Mouse (Mus musculus): ENCODE data around the gene Tmem213.

Gene Tmem213

DNA sequence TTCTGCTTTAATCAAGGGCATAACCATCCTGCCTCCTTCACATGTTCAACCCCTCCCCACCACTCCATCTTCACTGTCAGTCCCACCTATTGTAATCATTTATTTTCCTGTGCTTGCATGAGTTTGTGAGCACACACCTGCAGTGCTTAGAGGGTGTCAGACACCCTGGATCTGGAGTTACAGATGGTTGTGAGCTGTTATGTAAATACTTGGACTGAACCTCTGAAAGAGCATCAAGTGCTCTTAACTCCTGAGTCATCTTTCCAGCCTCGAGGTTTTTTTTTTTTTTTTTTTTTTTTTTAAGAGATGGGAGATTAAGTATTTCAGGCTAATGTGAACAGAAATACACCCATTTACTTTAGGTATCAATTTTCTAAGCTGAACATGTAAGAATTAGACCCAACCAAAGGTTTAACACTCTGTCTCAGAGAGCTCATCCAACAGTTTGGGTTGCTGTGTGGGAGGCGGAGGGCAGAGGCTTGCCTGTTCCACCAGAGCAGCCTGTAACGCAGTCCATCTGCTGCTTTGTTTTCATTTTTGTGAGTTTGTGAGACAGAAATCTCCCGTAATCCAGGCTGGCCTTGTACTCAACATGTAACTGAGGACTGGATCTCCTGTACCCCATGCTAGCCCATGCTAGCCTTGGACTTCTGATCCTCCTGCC, 7.2 kb downstream of the Tmem213 start:
- no peak for DNase-seq (ENCODE audit: low spot score in 2 of 2)

DNA sequence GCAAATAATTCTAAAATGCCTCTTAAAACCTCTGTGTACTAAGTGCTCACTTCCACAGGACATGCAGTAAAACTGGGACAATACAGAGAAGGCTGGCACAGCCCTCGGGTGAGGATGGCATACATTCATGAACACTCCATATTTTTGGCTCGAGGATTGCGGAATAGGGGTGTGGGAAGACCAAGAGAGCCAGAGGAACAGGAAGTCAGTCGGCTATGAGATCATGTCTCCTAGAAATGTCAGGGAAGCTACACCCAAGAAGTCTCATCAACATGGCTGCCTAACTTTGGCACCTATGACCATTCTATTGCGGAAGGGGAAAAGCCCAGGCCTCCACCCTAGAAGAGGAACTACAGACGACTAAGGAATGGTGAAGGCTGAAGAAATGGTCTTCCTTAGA, 9.3 kb downstream of the Tmem213 start:
- DNase-seq (ENCODE audit: low spot score in 2 of 2): no peak

DNA sequence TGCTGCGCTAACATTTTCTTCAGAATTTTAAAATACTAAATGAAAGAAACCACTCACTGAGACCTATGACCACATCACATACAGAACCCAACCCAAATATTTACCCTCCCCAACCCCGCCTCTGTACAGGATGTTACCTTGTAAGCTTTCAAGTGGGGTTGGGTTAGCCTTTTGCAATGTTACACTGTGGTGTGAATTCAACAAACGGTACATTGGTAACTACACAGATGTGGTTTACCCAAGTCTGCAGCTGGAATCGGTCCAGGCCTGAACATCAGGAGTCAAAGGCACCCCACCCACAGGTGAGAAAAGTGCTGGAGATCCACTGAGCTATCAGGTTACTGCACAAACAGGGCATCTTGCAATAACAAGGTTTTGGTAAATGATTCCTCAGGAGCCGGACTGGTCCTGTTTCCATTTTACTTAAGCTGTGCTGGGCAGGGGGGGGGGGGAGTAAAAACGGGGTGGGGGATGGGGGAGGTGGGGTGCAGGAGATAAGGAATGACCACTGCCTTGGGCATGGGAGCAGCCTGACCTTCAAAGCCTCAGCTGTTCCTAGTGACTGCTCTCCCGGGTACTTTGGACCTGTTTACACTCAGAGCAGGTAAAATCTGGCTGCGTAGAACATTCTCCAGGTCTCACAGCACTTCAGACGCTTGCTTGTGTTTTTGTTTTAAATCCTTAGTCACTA, 11.8 kb downstream of the Tmem213 start:
- peak; percentile 14 to 27 for DNase-seq (ENCODE audit: low spot score in 2 of 2)

DNA sequence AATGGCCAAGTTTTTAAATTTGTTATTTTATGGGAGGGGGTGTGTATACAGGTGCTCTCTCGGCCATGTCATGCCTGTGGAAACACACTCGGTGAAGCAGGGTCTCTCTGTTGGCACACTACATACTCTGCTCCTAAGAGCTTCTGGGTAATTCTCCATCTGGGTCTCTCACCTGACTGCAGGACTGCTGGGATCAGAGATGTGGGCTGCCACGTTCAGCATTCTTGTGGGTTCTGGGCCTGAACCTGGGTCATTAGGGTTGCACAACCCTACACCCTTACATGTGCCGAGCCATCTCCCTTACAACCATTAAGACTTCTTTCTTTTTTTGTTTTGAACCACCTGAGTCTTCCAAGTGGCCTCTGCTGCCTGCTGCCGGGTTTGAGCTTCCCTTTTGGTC, 12.8 kb downstream of the Tmem213 start:
- DNase-seq (ENCODE audit: low spot score in 2 of 2): no peak

DNA sequence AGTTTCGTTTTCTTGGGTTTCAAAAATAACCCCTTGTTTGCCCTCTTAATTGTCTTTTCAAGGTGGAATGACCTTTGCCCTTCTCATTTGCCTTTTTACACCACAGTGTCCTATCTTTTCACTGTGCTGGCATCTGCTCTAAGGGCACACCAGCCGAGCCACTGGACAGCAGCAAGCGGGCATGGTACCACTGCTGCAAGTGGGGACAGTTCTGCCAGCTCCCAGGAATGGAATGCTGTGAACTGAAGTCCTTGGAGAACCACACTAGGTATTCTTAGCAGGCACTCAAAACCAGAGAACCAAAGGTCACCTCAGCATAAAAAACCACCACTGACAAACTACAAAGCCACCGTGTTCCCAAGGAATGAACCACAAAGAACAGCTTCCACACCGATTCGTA, 13.7 kb downstream of the Tmem213 start:
- no peak for DNase-seq (ENCODE audit: low spot score in 2 of 2)

DNA sequence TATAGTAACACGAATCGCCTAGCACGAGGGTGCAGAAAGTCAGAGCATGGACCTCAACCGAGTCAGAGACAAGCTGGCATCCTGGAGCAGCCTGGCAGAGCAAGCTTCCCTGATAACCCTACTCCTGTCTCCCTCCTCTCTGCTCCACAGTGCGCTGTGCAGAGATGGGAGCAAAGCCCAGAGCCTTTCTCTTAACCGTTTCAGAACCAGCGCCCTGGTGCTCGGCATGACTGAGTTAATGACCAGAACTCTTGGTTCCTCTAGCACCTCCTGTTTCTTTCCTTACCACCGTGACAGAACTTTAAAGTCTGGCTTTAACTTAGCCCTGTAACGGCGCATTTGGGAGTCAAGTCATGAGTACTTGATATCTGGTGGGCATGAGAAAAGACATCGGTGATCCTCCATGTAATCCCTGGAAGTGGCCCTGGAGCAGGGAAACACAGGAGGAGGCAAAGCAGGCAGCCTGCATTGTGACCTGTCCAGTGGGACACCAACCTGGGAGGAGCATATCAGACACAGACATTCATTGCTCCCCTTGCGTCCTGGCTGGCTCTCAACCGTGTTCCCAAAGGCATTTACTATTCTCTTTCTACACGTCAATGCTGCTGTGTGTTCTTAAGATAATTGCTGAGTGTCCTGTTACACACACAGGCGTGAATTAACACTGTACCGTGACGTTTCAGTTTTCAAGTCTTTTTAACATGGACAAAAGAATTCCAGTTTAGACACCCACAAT, 14.6 kb downstream of the Tmem213 start:
- no peak for DNase-seq (ENCODE audit: low spot score in 2 of 2)

DNA sequence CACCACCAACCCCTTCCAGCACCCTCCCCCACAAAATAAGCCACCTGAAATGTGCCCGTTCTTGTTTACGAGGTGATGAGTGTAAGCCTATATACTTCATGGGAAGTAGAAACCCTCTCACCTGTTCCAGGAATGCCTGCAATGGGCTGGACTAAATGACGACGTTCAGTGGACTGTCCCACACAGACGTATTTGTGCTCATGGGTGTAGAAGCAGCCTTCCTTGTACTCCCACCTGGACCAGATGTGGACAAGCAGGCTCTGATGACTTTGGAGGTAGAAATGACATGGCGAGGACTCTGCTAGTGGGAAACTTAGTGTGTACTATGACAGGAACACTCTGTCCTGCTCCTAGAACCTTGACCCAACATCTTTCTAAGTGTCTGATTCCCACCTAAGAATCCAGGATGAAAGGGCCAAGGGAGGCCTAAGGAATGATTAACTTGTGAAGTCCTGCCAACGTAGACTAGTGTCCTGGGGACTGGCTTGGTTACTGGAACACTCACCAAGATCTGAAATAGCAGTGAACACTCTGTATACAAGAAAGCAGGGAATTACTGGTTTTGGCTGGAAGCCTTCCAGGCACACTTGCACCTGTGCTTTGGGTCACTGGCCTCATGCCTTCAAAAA, 15.3 kb downstream of the Tmem213 start, which contains the start of gene Atp6v0a4:
Gene Atp6v0a4, minus strand, starts transcription at position 380 of the 629 bp plus-strand sequence.
- no peak for DNase-seq (ENCODE audit: low spot score in 2 of 2)

DNA sequence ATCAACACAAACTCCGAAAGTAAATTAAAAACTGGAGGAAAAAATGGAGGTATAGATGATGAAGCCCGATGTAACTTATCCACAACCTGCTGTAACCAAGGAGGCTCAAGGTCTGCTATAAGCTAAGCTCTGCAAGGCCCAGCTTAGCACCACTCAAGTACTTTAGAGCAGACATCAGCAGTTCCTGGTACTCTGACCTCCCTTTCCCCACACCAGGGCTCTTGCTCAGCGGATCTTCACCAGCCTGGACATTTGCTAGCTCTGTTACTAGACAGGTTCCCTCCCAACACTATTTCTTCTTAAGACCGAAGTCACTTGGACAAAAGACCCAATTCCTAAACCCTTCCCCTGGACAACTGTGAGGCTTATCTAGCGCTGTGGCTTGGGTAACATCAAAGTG, 15.8 kb downstream of the Tmem213 start:
- no peak for DNase-seq (ENCODE audit: low spot score in 2 of 2)

DNA sequence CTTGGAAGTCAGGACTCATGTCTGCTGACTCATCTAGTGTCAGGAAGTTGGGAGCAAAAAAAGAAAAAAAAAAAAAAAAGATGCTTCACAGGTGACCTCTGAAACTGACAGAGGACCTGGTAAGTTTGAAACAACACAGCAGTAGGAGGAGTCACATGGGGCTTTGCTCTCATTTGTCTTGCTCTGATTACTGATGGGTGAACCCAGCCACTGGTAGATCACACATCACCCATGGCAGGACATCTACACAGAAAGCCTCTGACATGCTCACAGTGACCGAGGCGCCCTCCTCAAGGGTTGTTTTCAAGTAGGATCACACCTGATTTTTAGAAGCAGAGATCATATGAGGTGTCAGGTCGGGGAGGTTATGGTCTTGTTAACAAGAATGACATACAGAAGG, 16.4 kb downstream of the Tmem213 start:
- DNase-seq (ENCODE audit: low spot score in 2 of 2): no peak

DNA sequence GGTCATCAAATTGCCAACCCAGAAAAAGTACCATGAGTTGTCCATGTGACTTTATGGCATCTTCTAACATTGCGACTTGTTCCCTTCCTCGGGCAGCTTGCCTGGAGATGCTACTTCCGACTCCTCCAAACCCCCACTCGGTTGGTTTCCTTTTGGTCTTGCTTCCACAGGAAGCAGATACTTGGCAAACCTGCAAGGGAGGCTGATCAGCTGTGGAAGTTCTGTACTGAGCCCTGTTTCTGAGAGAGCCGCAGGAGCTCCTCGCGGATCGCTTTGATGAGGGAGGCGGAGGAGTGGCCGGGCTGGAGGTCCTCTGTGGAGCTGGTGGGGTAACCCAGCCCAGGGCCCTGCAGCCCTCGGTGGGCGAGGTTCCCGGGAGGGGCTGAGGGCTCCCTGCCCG, 19.1 kb downstream of the Tmem213 start:
- no peak for DNase-seq (ENCODE audit: low spot score in 2 of 2)

DNA sequence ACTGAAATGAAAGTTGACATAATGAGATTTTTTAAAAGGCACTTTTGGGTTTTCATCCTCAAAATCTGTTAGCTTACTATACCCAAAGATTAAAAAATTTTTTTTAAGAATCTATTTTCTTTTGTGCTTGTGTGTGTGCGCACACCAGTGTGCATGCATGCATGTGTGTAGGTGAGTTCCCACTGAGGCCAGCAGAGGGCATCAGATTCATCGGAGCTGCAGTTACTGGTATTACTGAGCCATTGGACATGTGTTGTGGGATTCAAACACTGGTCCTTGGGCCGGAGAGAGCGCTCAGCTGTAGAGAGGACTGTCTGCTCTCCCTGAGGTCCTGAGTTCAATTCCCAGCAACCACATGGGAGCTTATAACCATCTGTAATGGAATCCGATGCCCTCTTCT, 20.8 kb downstream of the Tmem213 start:
- no peak for DNase-seq (ENCODE audit: low spot score in 2 of 2)

DNA sequence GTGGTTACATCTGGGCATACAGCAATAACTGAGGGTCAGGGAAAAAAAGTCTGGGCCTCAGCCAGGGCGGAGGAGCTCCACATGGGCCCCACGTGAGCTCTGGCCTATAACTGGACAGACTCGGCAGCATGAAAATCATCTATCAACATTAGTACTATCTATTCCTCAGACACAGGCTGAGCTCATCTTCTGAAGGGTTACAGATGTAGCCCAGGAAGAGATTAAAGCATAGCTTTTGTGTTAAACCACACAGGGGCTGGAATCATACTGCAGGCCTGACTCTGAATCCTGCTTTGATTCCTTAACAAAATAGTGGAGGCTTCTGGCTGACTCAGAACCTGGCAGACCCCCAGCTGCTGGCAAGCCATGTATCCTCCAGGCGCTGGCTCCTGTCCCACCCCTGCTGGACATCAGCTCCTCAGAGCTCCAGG, 22.8 kb downstream of the Tmem213 start:
- DNase-seq (ENCODE audit: low spot score in 2 of 2): no peak

DNA sequence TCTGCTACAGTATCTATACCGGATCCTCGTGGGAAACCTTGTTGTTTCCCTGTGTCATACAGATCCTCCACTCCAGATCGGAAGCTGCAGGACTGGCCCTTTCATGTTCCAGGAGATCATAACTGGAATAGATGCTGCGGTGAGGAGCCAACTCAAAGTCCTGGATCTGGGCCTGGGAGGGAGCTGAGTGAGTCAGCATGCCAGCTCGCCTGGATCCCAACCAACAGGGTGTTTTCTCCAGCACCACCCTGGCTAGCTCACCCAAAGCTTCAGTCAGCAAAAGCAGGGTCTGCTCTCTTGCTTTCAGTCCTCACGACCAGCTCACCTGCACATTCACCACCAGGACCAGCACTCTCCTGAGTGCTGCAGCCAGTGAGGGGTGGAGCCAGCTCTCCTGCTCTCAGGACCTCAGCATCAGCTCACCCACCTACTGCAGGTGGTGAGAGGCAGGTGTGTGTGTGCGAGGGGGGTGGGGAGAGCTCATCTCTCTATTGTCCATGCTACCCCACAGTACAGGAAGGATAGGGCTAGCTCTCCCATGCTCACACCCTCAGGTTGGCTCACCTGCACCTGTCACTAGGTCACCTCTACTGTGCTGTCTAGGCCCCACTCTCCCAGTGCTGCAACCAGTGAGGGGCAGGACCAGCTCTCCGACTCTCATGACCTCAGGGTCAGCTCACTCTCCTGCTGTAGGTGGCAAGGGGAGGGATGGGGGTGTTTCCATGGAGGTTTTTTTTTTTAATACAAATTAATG, 25.9 kb downstream of the Tmem213 start:
- DNase-seq (ENCODE audit: low spot score in 2 of 2): no peak

DNA sequence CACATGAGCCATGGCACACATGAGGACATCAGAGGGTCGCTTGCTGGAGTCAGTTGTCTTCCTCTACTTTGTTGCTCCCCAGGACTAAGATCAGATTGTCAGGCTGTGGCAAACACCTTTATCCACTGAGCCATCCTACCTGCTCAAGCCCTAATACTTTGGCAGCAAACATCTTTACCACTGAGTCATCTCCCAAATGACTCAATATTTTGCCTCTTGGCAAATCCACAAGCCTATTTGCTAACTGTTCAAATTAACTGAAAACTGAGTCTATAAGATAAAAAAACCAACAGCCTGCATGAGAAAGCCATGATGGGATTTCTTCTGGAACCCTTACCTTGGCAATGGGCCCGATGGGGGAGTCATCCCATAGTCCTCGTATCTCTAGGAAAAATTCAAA, 30.0 kb downstream of the Tmem213 start:
- no peak for DNase-seq (ENCODE audit: low spot score in 2 of 2)

DNA sequence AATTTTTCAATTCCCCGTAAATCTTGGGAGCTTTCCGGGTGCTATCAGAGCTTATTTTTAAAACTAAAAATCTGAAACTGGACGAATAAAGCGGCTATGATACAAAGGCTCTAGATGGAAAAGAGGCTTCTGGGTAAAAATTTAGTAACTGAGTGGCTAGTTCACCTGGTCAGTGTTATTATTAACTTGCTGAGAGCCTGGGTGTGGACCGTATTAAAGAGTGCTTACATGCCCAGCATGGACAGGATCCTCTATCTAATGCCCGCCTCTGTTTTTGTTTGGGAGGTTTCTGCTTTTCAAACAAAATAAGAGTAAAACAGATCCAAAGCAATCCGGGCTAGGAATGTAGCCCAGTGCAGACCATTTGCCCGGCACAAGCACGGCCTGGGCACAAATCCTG, 31.3 kb downstream of the Tmem213 start:
- DNase-seq (ENCODE audit: low spot score in 2 of 2): no peak

DNA sequence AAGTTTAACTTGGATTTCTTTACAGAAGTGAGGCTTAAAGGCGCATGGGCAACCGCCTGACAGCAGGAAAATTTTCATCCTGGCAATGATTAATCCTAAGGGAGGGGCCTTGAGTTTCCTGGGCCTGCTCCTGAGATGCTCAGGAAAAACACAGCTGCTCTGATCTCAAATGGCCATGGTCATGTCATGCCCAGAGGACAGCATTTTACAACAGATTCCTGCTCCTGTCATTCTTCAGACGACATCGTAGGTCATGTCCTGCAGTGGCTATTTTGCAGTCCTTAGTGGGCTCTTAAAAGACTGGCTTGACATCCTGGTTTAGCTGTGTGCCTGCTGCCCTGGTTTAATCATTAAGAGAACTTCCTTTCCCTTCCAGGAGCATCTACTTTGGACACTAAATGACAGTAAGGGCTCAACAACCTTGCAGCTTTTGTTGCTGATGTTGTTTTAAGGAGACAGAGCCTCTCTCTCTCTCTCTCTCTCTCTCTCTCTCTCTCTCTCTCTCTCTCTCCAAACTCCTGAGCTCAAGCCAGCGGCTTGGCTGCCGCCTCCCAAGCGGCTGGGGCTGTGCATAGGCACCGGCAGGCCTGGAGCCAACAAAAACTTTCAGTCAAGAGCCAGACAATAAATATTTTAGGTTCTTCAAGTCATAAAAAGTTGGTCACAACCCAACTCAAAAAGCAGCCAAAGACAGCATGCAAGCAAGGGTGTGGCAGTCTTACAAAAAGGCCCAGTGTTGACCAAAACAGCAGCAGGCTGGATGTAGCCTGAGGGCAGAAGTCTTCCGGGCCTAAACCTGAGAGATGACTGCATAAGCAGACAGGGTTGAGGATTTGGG, 35.3 kb downstream of the Tmem213 start:
- no peak for DNase-seq (ENCODE audit: low spot score in 2 of 2)

DNA sequence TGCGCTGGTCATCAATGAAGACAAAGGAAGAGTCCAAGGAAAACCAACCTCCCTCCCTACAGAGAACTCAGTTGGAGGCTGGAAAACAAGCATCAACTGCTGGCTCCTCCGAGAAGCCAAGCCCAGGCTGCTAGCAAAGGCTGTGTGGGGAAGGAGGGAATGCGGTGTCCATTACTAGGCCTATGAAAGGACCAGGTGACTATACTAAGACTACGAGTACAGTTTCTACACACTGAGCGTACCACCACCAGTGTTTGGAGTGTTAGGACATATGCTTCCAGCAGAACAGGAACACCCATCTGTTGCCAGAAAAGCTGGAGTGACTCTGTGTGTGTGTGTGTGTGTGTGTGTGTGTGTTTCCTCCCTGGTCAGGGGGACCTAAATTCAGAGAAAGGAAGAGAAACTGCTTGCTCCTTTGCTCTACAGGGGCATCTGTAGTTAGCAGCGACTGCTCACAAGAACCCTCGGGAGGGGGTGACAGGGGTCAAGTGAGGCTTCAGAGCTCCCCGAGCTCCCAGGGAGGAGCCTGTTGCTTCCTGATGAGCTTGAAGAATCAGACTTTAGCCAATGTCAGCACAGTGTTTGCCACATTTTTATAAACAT, 36.5 kb downstream of the Tmem213 start:
- no peak for DNase-seq (ENCODE audit: low spot score in 2 of 2)

DNA sequence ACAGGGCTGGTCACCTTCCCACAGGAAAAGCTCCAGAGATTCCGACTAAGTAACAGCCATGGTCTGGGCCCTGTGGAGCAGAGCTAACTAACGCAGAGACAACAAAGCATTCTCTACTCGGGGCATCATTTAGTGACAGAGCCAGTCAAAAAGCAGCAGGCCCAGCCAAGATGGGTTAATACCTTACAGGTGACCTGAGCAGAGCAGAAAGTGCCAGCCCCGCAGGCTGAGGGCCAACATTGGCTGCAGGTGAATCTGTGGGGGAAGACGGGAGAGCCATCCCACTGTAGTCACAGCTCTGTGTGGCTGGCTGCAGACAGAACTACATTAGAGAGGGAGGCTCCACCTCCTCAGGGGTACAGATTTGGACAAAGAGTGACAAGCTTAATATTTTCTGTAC, 38.2 kb downstream of the Tmem213 start:
- DNase-seq (ENCODE audit: low spot score in 2 of 2): no peak

DNA sequence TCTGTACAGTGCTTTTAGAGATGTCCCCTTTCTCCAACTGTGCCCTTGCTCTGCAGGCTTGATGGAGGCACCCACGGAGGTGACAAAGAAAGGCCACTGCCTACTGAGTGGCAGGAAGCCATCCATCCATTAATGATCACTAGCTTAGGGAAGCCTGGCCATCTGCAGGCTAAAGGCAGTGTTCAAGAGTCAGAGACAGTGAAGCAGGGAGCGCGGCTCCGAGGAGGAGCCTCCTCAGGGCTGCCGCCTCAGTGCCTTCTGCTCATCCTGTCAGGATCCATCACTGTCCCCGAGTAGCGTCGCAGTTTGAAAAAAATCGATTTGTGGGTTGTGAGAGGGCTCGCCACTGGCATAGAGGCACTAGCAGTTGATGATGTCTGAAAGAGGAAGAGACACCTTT, 39.6 kb downstream of the Tmem213 start:
- no peak for DNase-seq (ENCODE audit: low spot score in 2 of 2)

DNA sequence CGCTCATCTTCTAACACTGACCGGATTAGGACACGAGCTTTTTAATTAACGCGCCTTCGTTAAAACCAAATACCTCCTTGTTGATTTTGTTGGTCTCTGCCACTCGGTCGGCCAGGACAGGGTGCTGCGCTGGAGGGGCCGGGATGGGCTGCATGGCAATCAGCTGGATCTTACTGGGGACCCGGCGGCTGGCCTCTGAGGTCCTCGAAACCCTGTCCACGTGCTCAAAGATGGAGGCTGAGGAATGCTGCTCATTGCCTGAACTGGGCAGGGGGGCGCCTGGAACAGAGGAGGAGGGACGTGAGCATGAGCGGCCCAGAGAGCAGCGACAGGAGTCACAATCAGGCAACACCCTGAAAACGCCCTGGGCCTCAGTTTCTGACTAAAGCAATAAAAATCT, 40.4 kb downstream of the Tmem213 start:
- DNase-seq (ENCODE audit: low spot score in 2 of 2): no peak

Data from natural killer cell, adult 2 months (primary cell).